Mouse (Mus musculus) bone marrow macrophage, adult 2 months (primary cell): Measurements from ENCODE around the gene Ndufa6. TPM values are rescaled to one million over a fixed set of nuclear protein-coding genes. Genes with fewer than 3 reads are reported as not detected.

ENCODE experiments used
- H3K27ac ChIP-seq: 2 replicates; pipeline ENCODE4 v1.5.1; 2012; ENCODE audit warnings: low read depth, low read length; ENCODE audit not compliant: insufficient read depth
- H3K4me1 ChIP-seq: 2 replicates; pipeline ENCODE4 v1.6.1; 2012; ENCODE audit warnings: low read length; ENCODE audit not compliant: control insufficient read depth, insufficient read depth
- H3K4me3 ChIP-seq: 2 replicates; pipeline ENCODE4 v1.5.1; 2012; ENCODE audit warnings: mild to moderate bottlenecking, low read length, moderate library complexity; ENCODE audit not compliant: insufficient read depth
- CTCF ChIP-seq: IDR thresholded peaks from 2 replicates; pipeline ENCODE4 v1.5.1; 2012; ENCODE audit warnings: low read depth, mild to moderate bottlenecking, low read length, moderate library complexity
- POLR2A ChIP-seq: IDR thresholded peaks from 2 replicates; pipeline ENCODE4 v1.6.1; 2012; ENCODE audit warnings: mild to moderate bottlenecking, low read depth, low read length, borderline replicate concordance
- polyA plus RNA-seq: library from polyadenylated mRNA; stranded (reverse); fragments of >200 nt; gene quantifications from 2 replicates; pipeline ENCODE4 v1.2.4, GENCODE M21; 2012; ENCODE audit not compliant: missing spikeins, insufficient read depth, insufficient read length

Gene Ndufa6
- polyA plus RNA-seq, 1 experiment: 315 TPM

DNA sequence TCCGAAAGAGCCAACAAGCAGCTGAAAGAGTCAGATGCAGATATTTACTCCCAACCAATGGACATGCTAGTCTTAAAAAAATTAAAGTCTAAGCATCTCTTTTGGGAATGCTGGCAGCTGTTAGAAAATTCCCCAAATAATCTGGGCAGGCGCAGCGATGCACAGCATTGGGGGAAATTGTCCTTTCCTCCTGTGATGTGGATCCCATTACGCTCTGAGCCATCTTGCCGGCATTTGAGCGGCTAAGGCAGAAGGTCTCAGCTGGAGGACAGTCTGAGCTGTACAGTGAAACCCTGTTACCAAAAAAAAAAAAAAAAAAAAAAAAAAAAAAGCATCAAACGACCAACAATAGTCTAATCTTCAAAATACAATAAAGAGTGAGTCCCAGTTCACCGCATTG is 31.9 kb downstream of the Ndufa6 start:
- peaks cover 16% of the 10 kb centered on the region for H3K4me1 ChIP-seq
- H3K27ac ChIP-seq: no peak overlapping the region
- H3K4me3 ChIP-seq: no peak overlapping the region
- no peak for TF ChIP-seq POLR2A
- no peak for TF ChIP-seq CTCF

DNA sequence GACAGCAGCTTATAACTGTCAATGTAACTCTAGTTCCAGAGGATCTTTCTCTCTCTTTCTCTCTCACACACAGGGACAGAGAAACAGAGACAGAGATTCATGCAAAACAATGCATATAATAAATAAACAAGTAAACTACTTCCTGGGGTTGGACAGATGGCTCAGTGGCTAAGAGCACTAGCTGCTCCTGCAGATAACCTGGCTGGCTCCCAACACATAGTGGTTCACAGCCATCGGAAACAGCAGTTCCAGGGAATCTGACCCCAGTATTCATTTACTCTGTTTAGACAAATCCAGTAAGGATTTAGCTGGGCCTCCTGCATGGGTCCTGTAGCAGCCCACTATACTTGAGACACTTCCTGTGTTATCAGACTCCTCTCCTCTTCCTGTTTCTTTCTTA is 34.5 kb downstream of the Ndufa6 start:
- TF ChIP-seq CTCF (no peak), POLR2A (no peak)
- Histone ChIP-seq H3K4me3 (no peak overlapping the region), H3K27ac (no peak overlapping the region), H3K4me1 (peaks cover 9% of the 10 kb centered on the region)

DNA sequence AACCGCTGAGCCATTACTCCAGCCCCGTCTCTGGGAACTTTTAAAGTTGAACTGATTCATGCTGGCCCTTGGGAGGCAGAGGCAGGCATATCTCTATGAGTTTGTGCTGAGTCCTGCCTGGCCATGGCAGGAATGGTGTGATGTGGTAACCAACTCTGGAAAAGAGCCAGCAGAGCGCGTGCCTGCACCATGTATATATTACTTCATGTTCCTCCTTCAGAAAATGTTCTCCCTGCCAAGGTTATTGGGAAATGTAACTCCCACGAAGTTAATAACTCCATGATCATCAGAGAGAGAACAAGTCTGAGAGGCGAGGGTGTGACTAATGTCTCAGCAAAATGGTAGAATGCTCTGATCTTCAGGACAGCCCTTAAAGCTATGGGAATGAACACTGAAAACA is 36.3 kb downstream of the Ndufa6 start:
- H3K4me3 ChIP-seq: no peak overlapping the region
- peaks cover 9% of the 10 kb centered on the region for H3K4me1 ChIP-seq
- H3K27ac ChIP-seq: no peak overlapping the region
- no peak for TF ChIP-seq POLR2A
- no peak for TF ChIP-seq CTCF

DNA sequence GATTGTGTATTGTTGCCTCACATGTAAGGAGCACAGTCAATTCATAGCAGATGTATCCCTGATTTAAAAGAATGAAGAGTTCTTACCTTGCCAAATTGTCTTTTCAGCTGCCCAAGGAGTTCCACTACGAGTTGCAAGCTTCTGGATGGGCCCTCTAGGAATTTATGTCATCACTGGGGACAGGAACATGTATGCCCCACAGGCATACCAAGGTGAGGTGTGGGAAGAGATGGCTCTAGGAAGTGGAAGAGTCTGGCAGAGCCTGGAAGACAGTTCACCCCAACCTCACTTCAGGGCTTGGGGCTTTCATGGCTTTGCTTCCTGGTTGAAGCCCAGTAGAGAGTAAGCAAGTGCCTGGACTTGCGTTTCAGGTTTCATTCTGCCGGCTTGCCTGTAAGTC is 45.7 kb downstream of the Ndufa6 start:
- TF ChIP-seq CTCF (no peak), POLR2A (no peak)
- H3K4me1 ChIP-seq: no peaks in the 10 kb centered on the region
- H3K4me3 ChIP-seq: no peak overlapping the region
- no peak overlapping the region for H3K27ac ChIP-seq

DNA sequence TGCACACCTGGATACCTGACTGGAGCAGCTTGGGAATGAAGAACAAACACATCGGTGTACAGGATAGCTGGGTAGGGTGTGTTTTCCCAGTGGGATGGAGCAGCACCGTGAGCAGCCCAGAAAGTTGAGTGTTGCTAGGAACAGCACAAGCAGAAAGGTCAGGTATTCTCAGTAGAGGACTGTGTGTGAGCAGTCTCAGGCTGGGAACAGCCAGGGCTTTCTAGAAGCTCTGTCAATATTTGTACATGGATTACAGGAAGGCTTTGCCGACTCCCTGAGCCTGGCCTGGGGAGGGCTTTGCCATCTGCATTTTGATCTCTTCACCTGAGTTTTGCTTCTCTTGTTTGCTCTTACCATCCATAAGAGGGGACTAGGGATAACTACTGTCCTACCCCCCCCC is 47.0 kb downstream of the Ndufa6 start:
- H3K27ac ChIP-seq: no peak overlapping the region
- no peaks in the 10 kb centered on the region for H3K4me1 ChIP-seq
- no peak overlapping the region for H3K4me3 ChIP-seq
- no peak for TF ChIP-seq CTCF
- TF ChIP-seq POLR2A: no peak

Other genes starting within 250 kb of the Ndufa6 start
- 13.6 and 14.7 TPM in 2 replicates for gene Ccdc134, start 226.4 kb downstream of the Ndufa6 start, polyA plus RNA-seq
- 53.3 and 63.9 TPM in 2 replicates for gene Srebf2, start 207.1 kb downstream of the Ndufa6 start, polyA plus RNA-seq
- gene Shisa8, start 141.5 kb downstream of the Ndufa6 start, polyA plus RNA-seq: not detected in 2 replicates
- not detected in 2 replicates for gene Tnfrsf13c, start 130.0 kb downstream of the Ndufa6 start, polyA plus RNA-seq
- gene Cenpm, start 109.6 kb downstream of the Ndufa6 start, polyA plus RNA-seq: 10.2 and 10.7 TPM in 2 replicates
- gene 1500009C09Rik, start 101.9 kb downstream of the Ndufa6 start, polyA plus RNA-seq: not detected in 2 replicates
- not detected in 2 replicates for gene Sept3, start 79.4 kb downstream of the Ndufa6 start, polyA plus RNA-seq
- not detected in 2 replicates for gene Wbp2nl, start 55.4 kb downstream of the Ndufa6 start, polyA plus RNA-seq
- 168 and 171 TPM in 2 replicates for gene Naga, start 15.4 kb downstream of the Ndufa6 start, polyA plus RNA-seq
- gene Pheta2, start 15.4 kb downstream of the Ndufa6 start, polyA plus RNA-seq: 2.5 and 5.3 TPM in 2 replicates
- 206 and 221 TPM in 2 replicates for gene Smdt1, start 15.4 kb downstream of the Ndufa6 start, polyA plus RNA-seq
- gene Cyp2d22, start 25.9 kb upstream of the Ndufa6 start, polyA plus RNA-seq: 0.39 and 0.78 TPM in 2 replicates
- not detected in 2 replicates for gene Cyp2d11, start 39.7 kb upstream of the Ndufa6 start, polyA plus RNA-seq
- not detected in 2 replicates for gene Cyp2d10, start 52.9 kb upstream of the Ndufa6 start, polyA plus RNA-seq
- not detected in 2 replicates for gene Cyp2d9, start 79.1 kb upstream of the Ndufa6 start, polyA plus RNA-seq
- not detected in 2 replicates for gene Cyp2d12, start 200.8 kb upstream of the Ndufa6 start, polyA plus RNA-seq